In genomic region chr13:58035470-58036156, GRCm38 (mm10) we compare ENCODE assay signal across 8 mouse cellular contexts.
DNase-seq lines count a peak whose midpoint lies in the region; ATAC-seq and TF ChIP-seq lines count a peak whose summit lies in the region.

No protein-coding gene starts in this region.

- H3K4me3 ChIP-seq in forebrain, embryonic 14.5 days (ENCODE audit: low read depth, low read length) = no peak overlapping the region
- no peak overlapping the region for H3K4me3 ChIP-seq in forebrain, postnatal 0 days (ENCODE audit: low read depth, low read length)
- H3K4me3 ChIP-seq in kidney, embryonic 14.5 days (ENCODE audit: low read length) = no peak overlapping the region
- no peak overlapping the region for H3K4me3 ChIP-seq in lung, embryonic 15.5 days
- H3K4me3 ChIP-seq in midbrain, embryonic 16.5 days (ENCODE audit: low read depth, low read length) = no peak overlapping the region

- H3K27ac ChIP-seq in forebrain, embryonic 14.5 days (ENCODE audit: low read depth, low read length) = no peak overlapping the region
- H3K27ac ChIP-seq in forebrain, postnatal 0 days (ENCODE audit: low read depth, low read length) = no peak overlapping the region
- H3K27ac ChIP-seq in kidney, embryonic 14.5 days (ENCODE audit: low read depth, low read length) = no peak overlapping the region
- H3K27ac ChIP-seq in lung, embryonic 15.5 days = peak overlapping the region; percentile 3; the same call in 1 of the 2 replicates
- H3K27ac ChIP-seq in midbrain, embryonic 16.5 days (ENCODE audit: low read length) = no peak overlapping the region

- H3K9ac ChIP-seq in forebrain, embryonic 14.5 days (ENCODE audit: low read length) = no peak overlapping the region
- H3K9ac ChIP-seq in forebrain, postnatal 0 days = no peak overlapping the region
- H3K9ac ChIP-seq in kidney, embryonic 14.5 days (ENCODE audit: low read depth, low read length) = no peak overlapping the region
- H3K9ac ChIP-seq in lung, embryonic 15.5 days = no peak overlapping the region
- H3K9ac ChIP-seq in midbrain, embryonic 16.5 days (ENCODE audit: low read depth, low read length) = no peak overlapping the region

- no peaks in the 10 kb centered on the region for H3K4me1 ChIP-seq in forebrain, embryonic 14.5 days (ENCODE audit: control insufficient read depth, insufficient read depth, low read length)
- H3K4me1 ChIP-seq in forebrain, postnatal 0 days (ENCODE audit: insufficient read depth) = no peaks in the 10 kb centered on the region
- H3K4me1 ChIP-seq in kidney, embryonic 14.5 days (ENCODE audit: control insufficient read depth, insufficient read depth, low read length) = 0 out of 2 replicates have a peak, but pooled peaks cover 9% of the 10 kb centered on the region
- peaks cover 17% of the 10 kb centered on the region for H3K4me1 ChIP-seq in lung, embryonic 15.5 days
- no peaks in the 10 kb centered on the region for H3K4me1 ChIP-seq in midbrain, embryonic 16.5 days (ENCODE audit: control insufficient read depth, insufficient read depth, low read length)

- no peaks in the 10 kb centered on the region; the same call in 1 of the 2 replicates for H3K9me3 ChIP-seq in forebrain, embryonic 14.5 days (replicated peaks; ENCODE audit: control insufficient read depth, low read length)
- no peaks in the 10 kb centered on the region for H3K9me3 ChIP-seq in forebrain, postnatal 0 days (ENCODE audit: low read length)
- H3K9me3 ChIP-seq in kidney, embryonic 14.5 days (ENCODE audit: control insufficient read depth, low read length) = no peaks in the 10 kb centered on the region
- no peaks in the 10 kb centered on the region for H3K9me3 ChIP-seq in lung, embryonic 15.5 days
- H3K9me3 ChIP-seq in midbrain, embryonic 16.5 days (replicated peaks; ENCODE audit: control insufficient read depth, low read length, poor library complexity, severe bottlenecking) = no peaks in the 10 kb centered on the region

- TF ChIP-seq CTCF in forebrain, postnatal 0 days (IDR thresholded peaks at IDR 0.05; ENCODE audit: low read depth) = no peak

- H3K4me2 ChIP-seq in forebrain, embryonic 14.5 days (ENCODE audit: low read length) = no peak overlapping the region
- H3K4me2 ChIP-seq in forebrain, postnatal 0 days (ENCODE audit: low read depth) = no peak overlapping the region
- H3K4me2 ChIP-seq in kidney, embryonic 14.5 days (replicated peaks; ENCODE audit: low read depth, low read length) = no peak overlapping the region
- no peak overlapping the region for H3K4me2 ChIP-seq in lung, embryonic 15.5 days
- no peak overlapping the region for H3K4me2 ChIP-seq in midbrain, embryonic 16.5 days (ENCODE audit: low read length)

- peak; percentile 40 for DNase-seq in forebrain, embryonic 14.5 days (ENCODE audit: low spot score)
- no peak for DNase-seq in forebrain, postnatal 0 days
- peak; percentile 77 to 85 for DNase-seq in cerebellum, adult 18-20 months
- DNase-seq in heart, adult 18-20 months = peak; percentile 80 to 87
- DNase-seq in testis, postnatal 14 days (ENCODE audit: low spot score) = peak; percentile 50

- whole genome bisulfite sequencing in forebrain, embryonic 14.5 days = 64% methylated on average over 10 of the region's 10 CpGs
- WGBS in forebrain, postnatal 0 days = 63% methylated on average over 10 of the region's 10 CpGs
- WGBS in kidney, embryonic 14.5 days = 37% methylated on average over 10 of the region's 10 CpGs
- WGBS in lung, embryonic 15.5 days = 32% methylated on average over 10 of the region's 10 CpGs
- 72% methylated on average over 10 of the region's 10 CpGs for WGBS in midbrain, embryonic 16.5 days

- H3K36me3 ChIP-seq in forebrain, embryonic 14.5 days (ENCODE audit: control insufficient read depth, insufficient read depth, low read length) = no peaks in the 10 kb centered on the region
- no peaks in the 10 kb centered on the region for H3K36me3 ChIP-seq in forebrain, postnatal 0 days (ENCODE audit: insufficient read depth)
- H3K36me3 ChIP-seq in kidney, embryonic 14.5 days (ENCODE audit: control insufficient read depth, insufficient read depth, low read length) = no peaks in the 10 kb centered on the region
- no peaks in the 10 kb centered on the region for H3K36me3 ChIP-seq in lung, embryonic 15.5 days
- H3K36me3 ChIP-seq in midbrain, embryonic 16.5 days (ENCODE audit: control insufficient read depth, insufficient read depth, low read length) = peaks cover 3% of the 10 kb centered on the region; the same call in 1 of the 2 replicates

- no peak for ATAC-seq in forebrain, embryonic 14.5 days
- no peak; the same call in 1 of the 2 replicates for ATAC-seq in forebrain, postnatal 0 days
- ATAC-seq in kidney, embryonic 14.5 days (ENCODE audit: low FRiP score, low TSS enrichment) = peak; percentile 90
- ATAC-seq in lung, embryonic 15.5 days (ENCODE audit: borderline replicate concordance, extremely low read depth, low FRiP score, low TSS enrichment) = peak; percentile 92
- no peak for ATAC-seq in midbrain, embryonic 16.5 days

- no peaks in the 10 kb centered on the region for H3K27me3 ChIP-seq in forebrain, embryonic 14.5 days (replicated peaks; ENCODE audit: control insufficient read depth, insufficient read depth, low read length)
- no peaks in the 10 kb centered on the region for H3K27me3 ChIP-seq in forebrain, postnatal 0 days (ENCODE audit: insufficient read depth, low read length)
- H3K27me3 ChIP-seq in kidney, embryonic 14.5 days (ENCODE audit: control insufficient read depth, insufficient read depth, low read length) = no peaks in the 10 kb centered on the region
- no peaks in the 10 kb centered on the region for H3K27me3 ChIP-seq in lung, embryonic 15.5 days
- H3K27me3 ChIP-seq in midbrain, embryonic 16.5 days (ENCODE audit: control insufficient read depth, insufficient read depth, low read depth, low read length) = no peaks in the 10 kb centered on the region

Comparison
In these comparisons a context has a peak if more than half of its experiments do, and no peak if none do; other contexts are left out.
1. ATAC-seq: peak in kidney, embryonic 14.5 days (single experiment) and lung, embryonic 15.5 days (single experiment); none in forebrain, embryonic 14.5 days (single experiment), forebrain, postnatal 0 days (single experiment) and midbrain, embryonic 16.5 days (single experiment).